ENCODE assay signal across 7 mouse cellular contexts in genomic region chr17:28777231-28778005, GRCm38 (mm10). TPM values are rescaled to one million over a fixed set of nuclear protein-coding genes. Genes with fewer than 3 reads are reported as not detected.
DNase-seq lines count a peak whose midpoint lies in the region; TF ChIP-seq lines count a peak whose summit lies in the region.

No protein-coding gene starts in this region.

- TF ChIP-seq CTCF in brain, embryonic 14.5 days (IDR thresholded peaks at IDR 0.05; ENCODE audit: borderline replicate concordance, extremely low read depth, insufficient read depth, insufficient read length) = no peak

- TF ChIP-seq POLR2A in brain, embryonic 14.5 days (IDR thresholded peaks at IDR 0.05; ENCODE audit: borderline replicate concordance, extremely low read depth, insufficient read depth, insufficient read length, poor library complexity, severe bottlenecking) = no peak

- peak; percentile 32 to 37 for DNase-seq in left cerebral cortex, postnatal 10 days (ENCODE audit: extremely low spot score in 1 of 2, low spot score in 2 of 2)
- no peak for DNase-seq in left cerebral cortex, adult 9 months (ENCODE audit: low spot score in 2 of 2)
- peak; percentile 16 for DNase-seq in brain, embryonic 14.5 days (ENCODE audit: low read depth)
- peak; percentile 98 for DNase-seq in cerebellum, postnatal 10 days
- peak; percentile 23 for DNase-seq in heart, postnatal 4 days
- DNase-seq in thymus, postnatal 10 days (ENCODE audit: low spot score in 2 of 2) = no peak
- no peak for DNase-seq in frontal cortex, postnatal 10 days (ENCODE audit: low spot score in 2 of 2)

- intact Hi-C loops in left cerebral cortex, postnatal 10 days (cut with DNase I) = no loop called here

RNA-seq across cellular contexts. Expression of gene Mapk13, which starts 8.3 kb away (rescaled TPM):
- total RNA-seq in left cerebral cortex, postnatal 10 days (2021) = under 1 TPM; 0.66 to 0.75 TPM
- polyA plus RNA-seq in brain, embryonic 14.5 days (2012; rRNA removed) = 1.3 and 2.1 TPM in 2 replicates
- total RNA-seq in heart, postnatal 4 days (2021) = under 1 TPM; 0.47 to 0.50 TPM

RNA-seq across cellular contexts. Expression of gene Brpf3, which starts 23.5 kb away (rescaled TPM):
- 10 to 100 TPM; 44.5 to 55.7 TPM for total RNA-seq in left cerebral cortex, postnatal 10 days (2021)
- polyA plus RNA-seq in brain, embryonic 14.5 days (2012; rRNA removed) = 46.1 and 47.5 TPM in 2 replicates
- total RNA-seq in heart, postnatal 4 days (2021) = 10 to 100 TPM; 22.8 to 25.9 TPM

RNA-seq across cellular contexts. Expression of gene AC170998.1, which starts 51.5 kb away (rescaled TPM):
- 1 to 10 TPM; 2.9 to 4.4 TPM for total RNA-seq in left cerebral cortex, postnatal 10 days (2021)
- polyA plus RNA-seq in brain, embryonic 14.5 days (2012; rRNA removed) = 0.53 and 0.89 TPM in 2 replicates
- total RNA-seq in heart, postnatal 4 days (2021) = 1 to 10 TPM; 1.1 to 1.8 TPM

Comparison
In these comparisons a context has a peak if more than half of its experiments do, and no peak if none do; other contexts are left out.
1. DNase-seq: peak in left cerebral cortex, postnatal 10 days (2 of 2), brain, embryonic 14.5 days (single experiment), cerebellum, postnatal 10 days (2 of 2) and heart, postnatal 4 days (single experiment); none in left cerebral cortex, adult 9 months (0 of 2), thymus, postnatal 10 days (0 of 2) and frontal cortex, postnatal 10 days (0 of 2).